27 mouse cellular contexts compared by ENCODE assay signal in the genomic region with DNA sequence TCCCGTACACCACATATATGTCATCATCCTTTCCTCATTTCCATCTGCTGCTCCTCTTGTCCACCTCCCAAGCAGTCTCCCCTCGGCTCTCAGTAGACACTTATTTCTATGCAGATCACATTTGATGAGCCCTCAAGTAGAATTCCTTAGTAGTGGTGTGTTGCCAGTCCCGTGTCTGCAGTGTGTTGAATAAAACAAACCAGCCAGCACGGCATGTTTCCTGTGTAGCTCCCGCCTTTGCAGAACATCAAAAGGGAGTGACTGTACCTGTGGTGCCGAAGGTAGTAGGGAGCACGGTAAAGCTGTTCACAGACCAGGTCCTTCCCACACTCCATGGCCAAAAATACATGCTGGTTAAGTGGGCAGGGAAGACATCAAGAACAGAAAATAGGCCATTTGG. TPM values are rescaled to one million over a fixed set of nuclear protein-coding genes. Genes with fewer than 3 reads are reported as not detected.
DNase-seq lines count a peak whose midpoint lies in the region; ATAC-seq and TF ChIP-seq lines count a peak whose summit lies in the region.
"Had no signal": no experiment of that assay in that cellular context is flagged by ENCODE, and none has a peak within 500 bp of the region (broad histone marks: within the 10 kb centered on the region; RNA-seq: fewer than 3 reads in every experiment).

No protein-coding gene starts in this region.

- H3K4me1 ChIP-seq in heart, embryonic 15.5 days (replicated peaks), result peaks cover 25% of the 10 kb centered on the region
- H3K4me1 ChIP-seq in liver, embryonic 14.5 days (replicated peaks; ENCODE audit: control insufficient read depth in 2 of 2, insufficient read depth in 2 of 2, low read length in 1 of 2), result peaks cover 15 to 23% of the 10 kb centered on the region in 2 experiments
- no peaks in the 10 kb centered on the region; the same call in 1 of the 2 replicates for H3K4me1 ChIP-seq in midbrain, embryonic 14.5 days (ENCODE audit: control insufficient read depth, insufficient read depth, low read length)
- peaks cover 22% of the 10 kb centered on the region for H3K4me1 ChIP-seq in neural tube, embryonic 15.5 days
- peaks cover 28% of the 10 kb centered on the region for H3K4me1 ChIP-seq in forebrain, embryonic 12.5 days

- WGBS in heart, embryonic 15.5 days, result 46% methylated on average over 7 of the region's 7 CpGs
- WGBS in liver, embryonic 14.5 days (ENCODE audit: insufficient replicate concordance), result 81% methylated on average over 7 of the region's 7 CpGs
- 58% methylated on average over 7 of the region's 7 CpGs for WGBS in midbrain, embryonic 14.5 days
- 50% methylated on average over 7 of the region's 7 CpGs for WGBS in neural tube, embryonic 15.5 days
- WGBS in forebrain, embryonic 12.5 days, result 82% methylated on average over 7 of the region's 7 CpGs

- no peaks in the 10 kb centered on the region for H3K36me3 ChIP-seq in heart, embryonic 15.5 days
- H3K36me3 ChIP-seq in liver, embryonic 14.5 days (replicated peaks; ENCODE audit: control insufficient read depth, insufficient read depth, low read depth), result no peaks in the 10 kb centered on the region
- H3K36me3 ChIP-seq in midbrain, embryonic 14.5 days (ENCODE audit: control insufficient read depth, insufficient read depth, low read length), result no peaks in the 10 kb centered on the region
- no peaks in the 10 kb centered on the region for H3K36me3 ChIP-seq in neural tube, embryonic 15.5 days
- H3K36me3 ChIP-seq in forebrain, embryonic 12.5 days (replicated peaks), result no peaks in the 10 kb centered on the region
- H3K36me3 ChIP-seq: embryonic facial prominence, embryonic 15.5 days; liver, embryonic 15.5 days had no signal

- H3K9ac ChIP-seq in heart, embryonic 15.5 days, result no peak overlapping the region
- H3K9ac ChIP-seq in liver, embryonic 14.5 days (replicated peaks), result 0 out of 2 replicates have a peak overlapping the region, but pooled peaks have one; percentile 9
- no peak overlapping the region for H3K9ac ChIP-seq in midbrain, embryonic 14.5 days (replicated peaks; ENCODE audit: low read length)
- H3K9ac ChIP-seq in neural tube, embryonic 15.5 days (replicated peaks), result no peak overlapping the region
- no peak overlapping the region for H3K9ac ChIP-seq in forebrain, embryonic 12.5 days
- H3K9ac ChIP-seq: embryonic facial prominence, embryonic 15.5 days; liver, embryonic 15.5 days had no signal

- peak overlapping the region; percentile 26 for H3K4me2 ChIP-seq in heart, embryonic 15.5 days
- no peak overlapping the region for H3K4me2 ChIP-seq in liver, embryonic 14.5 days (ENCODE audit: low read depth)
- H3K4me2 ChIP-seq in midbrain, embryonic 14.5 days (ENCODE audit: low read length), result no peak overlapping the region
- H3K4me2 ChIP-seq in neural tube, embryonic 15.5 days, result 0 out of 2 replicates have a peak overlapping the region, but pooled peaks have one; percentile 0
- no peak overlapping the region for H3K4me2 ChIP-seq in forebrain, embryonic 12.5 days
- H3K4me2 ChIP-seq: embryonic facial prominence, embryonic 15.5 days; liver, embryonic 15.5 days had no signal

- no peak for TF ChIP-seq CTCF in liver, embryonic 14.5 days (IDR thresholded peaks at IDR 0.05; ENCODE audit: low read depth)

- H3K4me3 ChIP-seq in heart, embryonic 15.5 days, result no peak overlapping the region
- no peak overlapping the region for H3K4me3 ChIP-seq in liver, embryonic 14.5 days (ENCODE audit: insufficient read depth in 1 of 2, low read depth in 2 of 2, low read length in 2 of 2)
- no peak overlapping the region for H3K4me3 ChIP-seq in midbrain, embryonic 14.5 days (replicated peaks; ENCODE audit: low read depth, low read length)
- H3K4me3 ChIP-seq in neural tube, embryonic 15.5 days (replicated peaks), result no peak overlapping the region
- H3K4me3 ChIP-seq in forebrain, embryonic 12.5 days (replicated peaks), result no peak overlapping the region
- H3K4me3 ChIP-seq: embryonic facial prominence, embryonic 15.5 days; layer of hippocampus, adult 2 months; liver, embryonic 15.5 days had no signal

- no peak for DNase-seq in heart, postnatal 36 days
- no peak for DNase-seq in liver, embryonic 14.5 days (ENCODE audit: low read depth in 3 of 3, low spot score in 3 of 3)
- no peak for DNase-seq in liver
- peak; percentile 46 for DNase-seq in midbrain, embryonic 14.5 days
- DNase-seq: adrenal gland, postnatal 36 days; B cell, adult 2 months; cerebellum, adult 11 months; cerebellum, adult 9-11 months; gastrocnemius, postnatal 25 days; heart, postnatal 4 days; kidney, postnatal 25 days; retina, postnatal 1 day; right cerebral cortex, postnatal 25 days; spleen, adult 18-20 months; thymus, postnatal 14 days had no signal

- ATAC-seq in heart, embryonic 15.5 days (replicated peaks; ENCODE audit: insufficient number of reproducible peaks, insufficient read depth, low FRiP score, low read depth), result no peak
- no peak for ATAC-seq in liver, embryonic 14.5 days (ENCODE audit: insufficient read depth)
- ATAC-seq in midbrain, embryonic 14.5 days (ENCODE audit: low FRiP score, low TSS enrichment), result no peak
- no peak for ATAC-seq in neural tube, embryonic 15.5 days (ENCODE audit: low FRiP score)
- no peak for ATAC-seq in forebrain, embryonic 12.5 days (ENCODE audit: low FRiP score)
- ATAC-seq: intestine, postnatal 0 days; lung, postnatal 0 days; Patski had no signal

- H3K9me3 ChIP-seq in heart, embryonic 15.5 days (replicated peaks), result no peaks in the 10 kb centered on the region
- no peaks in the 10 kb centered on the region for H3K9me3 ChIP-seq in liver, embryonic 14.5 days (ENCODE audit: control insufficient read depth, low read length)
- H3K9me3 ChIP-seq in midbrain, embryonic 14.5 days (ENCODE audit: control insufficient read depth, low read length), result no peaks in the 10 kb centered on the region
- H3K9me3 ChIP-seq in neural tube, embryonic 15.5 days (replicated peaks), result no peaks in the 10 kb centered on the region
- no peaks in the 10 kb centered on the region for H3K9me3 ChIP-seq in forebrain, embryonic 12.5 days
- H3K9me3 ChIP-seq: embryonic facial prominence, embryonic 15.5 days; G1E; liver, embryonic 15.5 days had no signal

- no peak overlapping the region for H3K27ac ChIP-seq in heart, embryonic 15.5 days
- no peak overlapping the region for H3K27ac ChIP-seq in liver, embryonic 14.5 days
- H3K27ac ChIP-seq in midbrain, embryonic 14.5 days (replicated peaks; ENCODE audit: low read depth, low read length), result no peak overlapping the region
- no peak overlapping the region for H3K27ac ChIP-seq in neural tube, embryonic 15.5 days (replicated peaks)
- H3K27ac ChIP-seq in forebrain, embryonic 12.5 days, result no peak overlapping the region; the same call in 1 of the 2 replicates
- H3K27ac ChIP-seq: embryonic facial prominence, embryonic 15.5 days; layer of hippocampus, adult 2 months; liver, embryonic 15.5 days; macrophage had no signal

- intact Hi-C loops in heart, postnatal 36 days (cut with DNase I), result no loop called here

- H3K27me3 ChIP-seq in heart, embryonic 15.5 days, result peaks cover 36% of the 10 kb centered on the region
- H3K27me3 ChIP-seq in liver, embryonic 14.5 days (ENCODE audit: control insufficient read depth, insufficient read depth, low read length), result no peaks in the 10 kb centered on the region
- no peaks in the 10 kb centered on the region for H3K27me3 ChIP-seq in midbrain, embryonic 14.5 days (ENCODE audit: control insufficient read depth, insufficient read depth, low read length)
- no peaks in the 10 kb centered on the region for H3K27me3 ChIP-seq in neural tube, embryonic 15.5 days (replicated peaks)
- H3K27me3 ChIP-seq in forebrain, embryonic 12.5 days, result no peaks in the 10 kb centered on the region
- H3K27me3 ChIP-seq: CH12.LX; embryonic facial prominence, embryonic 15.5 days; liver, embryonic 15.5 days; Patski had no signal

- TF ChIP-seq EP300 in liver, embryonic 14.5 days (IDR thresholded peaks at IDR 0.05; ENCODE audit: low read depth), result no peak

RNA-seq across cellular contexts. Expression of a gene that starts 47.8 kb away (rescaled TPM):
- 7.6 and 9.7 TPM in 2 replicates for polyA plus RNA-seq in heart, embryonic 15.5 days (2015; fragmentation: Nextera tagmentation; extraction: Ambion mirVana)
- 10 to 100 TPM in 1 of 2 experiments, 1 to 10 TPM in 1; 9.5 to 12.1 TPM for total RNA-seq in heart, postnatal 36 days (2021)
- polyA plus RNA-seq in liver, embryonic 14.5 days (2012; rRNA removed), result 4.7 and 5.8 TPM in 2 replicates
- 4.9 and 5.4 TPM in 2 replicates for polyA plus RNA-seq in liver, embryonic 14.5 days (2014; fragmentation: Nextera tagmentation; extraction: Ambion mirVana)
- 2.9 and 3.2 TPM in 2 replicates for polyA plus RNA-seq in midbrain, embryonic 14.5 days (2014; fragmentation: Nextera tagmentation; extraction: Ambion mirVana)
- 4.1 and 4.7 TPM in 2 replicates for polyA plus RNA-seq in neural tube, embryonic 15.5 days (2015; fragmentation: Nextera tagmentation; extraction: Ambion mirVana)
- polyA plus RNA-seq in forebrain, embryonic 12.5 days (2016; fragmentation: Nextera tagmentation; extraction: Ambion mirVana), result 8.9 and 10.4 TPM in 2 replicates

Comparison
In these comparisons a context has a peak if more than half of its experiments do, and no peak if none do; other contexts are left out.
1. H3K4me2 ChIP-seq: peak in heart, embryonic 15.5 days (single experiment) and neural tube, embryonic 15.5 days (single experiment); none in liver, embryonic 14.5 days (single experiment), midbrain, embryonic 14.5 days (single experiment) and forebrain, embryonic 12.5 days (single experiment).